Mouse (Mus musculus): ENCODE measurements around the gene Crybg3.

GRCm38 (mm10) chr16:59572685-59573084 lies 28.1 kb downstream of the Crybg3 start:
- TF ChIP-seq CEBPB (IDR thresholded peaks at IDR 0.05; ENCODE audit: insufficient read depth, poor library complexity, severe bottlenecking) (no peak), POLR2AphosphoS2 (IDR thresholded peaks at IDR 0.05; ENCODE audit: insufficient read length, low read depth) (no peak), POLR2A (IDR thresholded peaks at IDR 0.05; ENCODE audit: insufficient read length, low read depth) (no peak), USF1 (IDR thresholded peaks at IDR 0.05; ENCODE audit: low read depth) (no peak), MYOD1 (IDR thresholded peaks at IDR 0.05; ENCODE audit: control insufficient read depth in 1 of 3, insufficient read length in 2 of 3, low read depth in 2 of 3) (no peak), MAX (IDR thresholded peaks at IDR 0.05; ENCODE audit: low read depth) (no peak), TCF12 (IDR thresholded peaks at IDR 0.05; ENCODE audit: insufficient read depth, poor library complexity, severe bottlenecking) (no peak), MYOG (IDR thresholded peaks at IDR 0.05; ENCODE audit: control insufficient read depth in 1 of 3, insufficient read depth in 1 of 3, insufficient read length in 2 of 3, low read depth in 2 of 3) (no peak), E2F4 (IDR thresholded peaks at IDR 0.05; ENCODE audit: insufficient read depth) (no peak)
